Comparison of ENCODE assay signal across 8 mouse cellular contexts in the genomic region with DNA sequence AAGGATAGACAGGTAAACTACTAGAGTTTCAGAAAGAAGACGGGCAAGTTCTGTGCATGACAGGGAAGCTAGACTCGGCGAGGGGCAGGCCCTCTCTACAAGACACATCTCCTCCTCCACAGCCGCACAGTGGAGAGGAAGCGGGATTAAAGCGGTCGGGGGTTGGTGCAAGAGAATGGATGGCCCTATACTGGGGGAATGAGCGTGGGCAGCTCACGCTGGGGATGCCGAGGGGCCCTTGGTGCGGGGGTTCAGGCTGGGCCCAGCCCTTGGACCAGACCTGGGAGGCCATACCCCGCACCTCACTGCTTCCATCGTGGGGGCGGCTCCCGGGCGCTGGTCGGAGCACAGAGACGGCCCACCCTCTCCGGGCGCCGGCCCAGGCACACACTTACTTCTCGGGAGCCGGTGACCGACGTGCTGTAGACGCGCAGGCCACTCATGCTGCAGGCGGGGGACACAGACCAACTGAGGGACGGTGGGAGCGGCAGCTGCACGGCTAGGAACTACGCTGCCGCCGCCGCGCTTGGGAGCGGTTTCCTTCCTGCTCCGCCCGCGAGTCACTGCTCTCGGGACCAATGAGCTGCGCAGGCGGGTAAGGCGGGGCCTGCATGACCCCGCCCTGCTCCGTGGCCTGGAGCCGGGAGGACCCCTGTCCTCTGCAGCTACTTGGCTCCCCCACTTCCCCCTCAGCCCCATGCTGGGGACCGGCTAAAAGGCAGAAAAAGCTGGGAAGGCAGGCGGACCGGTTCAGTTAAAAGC. TPM values are rescaled to one million over a fixed set of nuclear protein-coding genes. Genes with fewer than 3 reads are reported as not detected.
DNase-seq lines count a peak whose midpoint lies in the region; ATAC-seq and TF ChIP-seq lines count a peak whose summit lies in the region.

TSS of gene Sh3bgrl3 (minus strand) at position 569 of the 762 bp plus-strand sequence.

- ATAC-seq in hindbrain, postnatal 0 days: peak; percentile 91

- no peaks in the 10 kb centered on the region for H3K36me3 ChIP-seq in hindbrain, postnatal 0 days (ENCODE audit: insufficient read depth, low read length)

- H3K9me3 ChIP-seq in hindbrain, postnatal 0 days (ENCODE audit: low read length): no peaks in the 10 kb centered on the region

- H3K4me3 ChIP-seq in cortical plate, adult 2 months (ENCODE audit: insufficient read depth, low read length): peak within 1 kb of the TSS; percentile 80
- peak within 1 kb of the TSS; percentile 54 for H3K4me3 ChIP-seq in hindbrain, postnatal 0 days (ENCODE audit: low read length)

- peak within 1 kb of the TSS; percentile 74 for H3K9ac ChIP-seq in hindbrain, postnatal 0 days (replicated peaks; ENCODE audit: low read length)

- H3K4me2 ChIP-seq in hindbrain, postnatal 0 days (ENCODE audit: low read depth, low read length): peak within 1 kb of the TSS; percentile 91

- no peak for TF ChIP-seq CTCF in cortical plate, adult 2 months (IDR thresholded peaks at IDR 0.05; ENCODE audit: extremely low read depth, insufficient read depth, low read length)
- TF ChIP-seq CTCF in hindbrain, postnatal 0 days (IDR thresholded peaks at IDR 0.05; ENCODE audit: low read depth): no peak

- under 1% methylated on average over 50 of the region's 50 CpGs for WGBS in hindbrain, postnatal 0 days

- TF ChIP-seq POLR2A in cortical plate, adult 2 months (IDR thresholded peaks at IDR 0.05; ENCODE audit: extremely low read depth, insufficient read depth, low read length): peak; percentile 93

- peak within 1 kb of the TSS; percentile 86 for H3K27ac ChIP-seq in cortical plate, adult 2 months (ENCODE audit: insufficient read depth, low read length)
- H3K27ac ChIP-seq in hindbrain, postnatal 0 days: peak within 1 kb of the TSS; percentile 68

- peaks cover 4% of the 10 kb centered on the region; the same call in 1 of the 2 replicates for H3K4me1 ChIP-seq in cortical plate, adult 2 months (ENCODE audit: control insufficient read depth, insufficient read depth, low read length)
- H3K4me1 ChIP-seq in hindbrain, postnatal 0 days (ENCODE audit: insufficient read depth, low read length): peaks cover 17% of the 10 kb centered on the region

- DNase-seq in adipocyte (ENCODE audit: low spot score): peak; percentile 73
- peak; percentile 70 for DNase-seq in gastrocnemius, adult 8-10 months (ENCODE audit: low spot score in 2 of 2)
- peak; percentile 93 for DNase-seq in hindbrain, postnatal 0 days (ENCODE audit: low spot score)
- DNase-seq in left cerebral cortex, adult 18-20 months (ENCODE audit: low spot score in 2 of 2): peak; percentile 87 to 90
- DNase-seq in lung, postnatal 4 days: peak; percentile 92 to 95
- peak; percentile 58 for DNase-seq in retina, postnatal 7 days (ENCODE audit: low read depth, low spot score)
- DNase-seq in urinary bladder, adult 18-20 months (ENCODE audit: low spot score in 2 of 2): peak; percentile 84 to 85

- no peaks in the 10 kb centered on the region for H3K27me3 ChIP-seq in hindbrain, postnatal 0 days (ENCODE audit: insufficient read depth, low read length)

RNA-seq across cellular contexts. Expression of gene Sh3bgrl3, which starts in this region (rescaled TPM):
- 487 and 489 TPM in 2 replicates for polyA plus RNA-seq in cortical plate, adult 2 months (2012; rRNA removed)
- 10 to 100 TPM in 3 of 4 experiments, 1 to 10 TPM in 1; 9.0 to 16.5 (median 13.4) TPM for total RNA-seq in gastrocnemius, adult 8-10 months (2022)
- 220 and 259 TPM in 2 replicates for total RNA-seq in hindbrain, postnatal 0 days (2014; rRNA removed)
- 553 and 564 TPM in 2 replicates for polyA plus RNA-seq in hindbrain, postnatal 0 days (2015; fragmentation: Nextera tagmentation; extraction: Ambion mirVana)
- 100 to 1,000 TPM; 200 to 222 TPM for total RNA-seq in left cerebral cortex, adult 18-20 months (2021)

Comparison
In these comparisons a context has a peak if more than half of its experiments do, and no peak if none do; other contexts are left out.
1. Peak in every context shown above with its lines: DNase-seq, ATAC-seq, H3K4me3 ChIP-seq and H3K27ac ChIP-seq.
2. RNA of gene Sh3bgrl3 (total RNA-seq): 200 to 222 TPM in left cerebral cortex, adult 18-20 months and 220 to 259 TPM in hindbrain, postnatal 0 days; 9.0 to 16.5 TPM in gastrocnemius, adult 8-10 months; every median in the first group is over 10 times any median in the second.